Mouse (Mus musculus) lung, adult 18-20 months (tissue): Measurements from ENCODE around the gene Adam21.
A peak's percentile ranks its signal among the peaks of the same experiment; 100 is the strongest.
"Not testable (repeated sequence)": the region's sequence is repeated elsewhere in the genome, so short reads cannot be mapped to it uniquely, and the experiment has no call there.

ENCODE experiments used
- DNase-seq, 2 experiments: peaks; one replicate each; pipeline ENCODE4 v3.0.0; 2022; ENCODE audit warnings: mixed read lengths in 2 of 2

Adam21 gene

DNA sequence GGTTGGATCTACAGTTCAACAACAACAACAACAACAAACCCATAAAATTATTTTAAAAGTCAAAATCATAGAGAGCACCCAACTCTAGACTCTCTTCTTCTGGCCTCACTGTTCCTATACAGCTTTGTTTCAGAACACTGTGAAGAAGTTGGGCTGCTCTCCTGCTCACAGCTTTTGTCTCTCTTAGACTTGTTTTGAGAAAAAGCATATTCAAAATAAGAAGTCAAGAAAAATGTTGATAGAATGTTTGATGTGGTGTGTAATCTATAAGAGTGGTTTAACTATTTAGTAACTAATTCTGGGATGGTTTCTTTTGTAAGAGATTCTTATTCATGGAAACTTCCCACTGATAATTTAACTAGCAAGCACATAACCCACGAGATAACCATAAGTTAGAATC lies at the start of gene Adam21:
Gene Adam21 (minus strand): TSS at position 101 of the 400 bp plus-strand sequence.
- DNase-seq = no peak

DNA sequence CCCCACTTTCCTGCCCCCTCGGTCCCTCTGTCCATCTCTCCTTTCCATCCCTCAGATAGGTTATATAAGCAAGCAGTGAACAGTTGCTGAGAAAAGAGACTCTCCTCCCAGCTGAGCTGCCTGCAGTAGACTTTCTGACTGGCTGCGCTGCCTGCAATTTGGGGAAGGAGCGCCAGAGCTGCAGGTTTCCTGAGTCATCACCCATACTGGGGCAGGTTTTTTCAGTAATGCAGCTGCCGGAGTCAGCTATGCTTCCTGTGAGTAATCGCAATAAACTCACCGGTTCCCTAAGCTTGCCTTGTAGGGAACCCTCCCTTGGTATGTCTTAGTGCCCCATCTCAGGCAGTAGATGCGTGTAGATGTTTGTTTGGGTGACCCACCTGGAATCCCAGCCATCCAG lies 48.7 kb upstream of the Adam21 start:
- DNase-seq = no peak

- no peak for DNase-seq
Measured at GRCm38 (mm10) chr12:81615807-81616206, 47.5 kb upstream of the Adam21 start.

DNA sequence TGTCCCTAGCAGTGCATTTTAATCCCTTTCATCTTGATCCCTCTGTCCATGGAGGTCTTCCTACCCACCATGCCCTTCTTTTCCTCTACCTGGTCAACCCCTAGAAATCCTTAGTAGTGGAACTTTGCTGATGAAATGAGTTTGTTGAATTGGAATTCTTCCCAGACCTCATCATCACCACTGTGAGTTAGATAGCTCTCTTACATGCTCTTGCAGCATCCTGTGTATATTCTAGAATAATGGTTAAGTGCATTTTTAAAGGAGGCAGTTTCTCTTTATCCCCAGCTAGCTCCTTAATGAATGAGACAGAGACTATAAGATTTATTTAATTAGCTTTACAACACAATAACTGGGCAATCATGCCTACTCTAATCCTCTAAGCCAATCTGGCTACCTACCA lies 41.2 kb upstream of the Adam21 start:
- no peak for DNase-seq

GRCm38 (mm10) chr12:81604995-81605784 lies 36.9 kb upstream of the Adam21 start:
- no peak for DNase-seq

DNA sequence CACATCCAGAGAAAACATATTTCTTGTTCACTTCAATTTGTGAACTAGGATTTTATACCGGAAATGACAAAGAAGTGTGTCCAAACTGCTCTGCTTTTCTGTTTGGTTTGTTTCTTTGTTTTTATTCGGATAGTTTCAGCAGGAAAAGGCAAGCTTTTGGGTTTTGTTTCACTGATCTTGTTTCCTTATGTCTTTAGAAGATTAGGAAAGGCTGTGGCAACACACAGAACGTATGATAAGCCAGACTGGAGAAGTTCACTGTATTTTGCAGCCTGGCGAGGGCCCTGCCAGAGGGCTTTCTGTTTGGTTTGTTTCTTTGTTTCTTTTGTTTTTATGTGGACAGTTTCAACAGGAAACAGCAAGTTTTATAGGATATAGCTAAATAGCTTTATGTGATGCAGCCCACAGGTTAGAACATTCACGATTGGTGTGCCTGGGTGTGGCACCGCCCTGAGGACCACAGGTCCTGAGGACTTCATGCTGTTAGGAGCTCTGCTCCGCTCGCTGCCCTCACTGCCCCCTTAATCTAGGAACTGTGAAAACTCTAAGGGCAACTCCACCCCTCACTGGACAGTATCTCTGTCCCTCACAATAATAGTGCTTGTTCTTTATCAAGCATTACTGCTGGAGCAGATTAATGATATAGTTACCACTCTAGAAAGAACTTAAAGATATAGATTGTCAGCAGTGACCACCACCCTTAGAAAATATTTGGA lies 28.4 kb upstream of the Adam21 start:
- no peak for DNase-seq

DNA sequence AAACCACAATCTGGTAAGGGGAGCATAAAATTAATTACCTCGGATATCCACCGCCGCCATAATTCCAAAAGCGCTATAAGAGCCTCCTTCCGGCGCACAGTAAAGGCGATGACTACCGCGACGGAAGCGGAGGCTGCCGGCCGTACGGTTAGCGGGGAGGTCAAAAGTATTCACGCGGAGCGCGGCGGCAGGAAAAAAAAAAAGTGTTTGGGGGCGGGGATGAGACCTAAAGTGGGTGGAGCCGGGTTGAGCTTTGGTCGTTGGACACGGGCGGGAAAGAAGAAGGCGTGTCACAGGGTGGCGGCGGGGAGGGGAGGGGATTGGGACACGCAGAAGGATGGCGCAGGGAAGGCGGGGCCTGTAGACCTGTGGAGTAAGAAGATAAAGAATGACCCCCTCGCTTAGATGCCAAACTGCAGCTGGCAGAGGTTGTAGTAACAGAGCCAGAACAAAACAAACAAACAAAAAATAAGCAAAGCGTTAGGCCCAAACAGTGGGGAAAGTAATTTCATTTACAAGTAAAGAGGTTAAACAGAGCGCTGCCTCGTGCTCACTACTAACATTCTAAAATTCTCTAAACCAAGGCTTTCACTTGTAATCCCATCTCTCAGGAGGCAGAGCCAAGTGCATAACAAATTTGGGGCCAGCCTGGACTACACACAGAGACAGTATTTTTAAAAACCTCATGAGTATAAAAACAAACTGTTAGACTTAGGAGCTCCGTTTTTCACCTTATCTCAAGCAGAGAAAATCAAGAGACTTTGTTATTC lies 26.8 kb upstream of the Adam21 start, which contains the start of gene Med6:
Gene Med6 (minus strand): TSS at position 107 of the 770 bp plus-strand sequence.
- DNase-seq = peak; percentile 95 to 97

- DNase-seq = no peak
Measured at GRCm38 (mm10) chr12:81567931-81568330, 343 bp downstream of the Adam21 start.

DNA sequence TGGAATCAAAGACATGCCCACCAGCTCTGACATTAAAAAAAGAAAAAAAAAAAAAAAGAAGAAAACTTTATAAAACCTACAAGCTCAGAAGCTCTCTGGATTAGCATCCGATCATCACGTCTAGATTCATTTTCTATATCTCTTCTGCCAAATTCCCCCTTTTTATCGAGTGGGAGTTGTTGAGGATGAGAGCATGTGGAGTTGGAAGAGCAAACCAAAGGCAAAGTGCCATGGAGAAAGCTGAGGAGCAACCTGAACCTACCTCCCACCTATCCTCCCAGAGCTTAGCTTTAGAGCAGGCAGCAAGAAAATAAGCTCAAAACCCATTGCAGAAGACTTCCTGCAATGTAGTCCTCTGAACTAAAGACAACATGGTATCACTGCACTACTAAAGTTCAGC lies 4.1 kb downstream of the Adam21 start:
- DNase-seq = no peak

- no peak for DNase-seq
Measured at GRCm38 (mm10) chr12:81549286-81549685, 19.0 kb downstream of the Adam21 start.

DNA sequence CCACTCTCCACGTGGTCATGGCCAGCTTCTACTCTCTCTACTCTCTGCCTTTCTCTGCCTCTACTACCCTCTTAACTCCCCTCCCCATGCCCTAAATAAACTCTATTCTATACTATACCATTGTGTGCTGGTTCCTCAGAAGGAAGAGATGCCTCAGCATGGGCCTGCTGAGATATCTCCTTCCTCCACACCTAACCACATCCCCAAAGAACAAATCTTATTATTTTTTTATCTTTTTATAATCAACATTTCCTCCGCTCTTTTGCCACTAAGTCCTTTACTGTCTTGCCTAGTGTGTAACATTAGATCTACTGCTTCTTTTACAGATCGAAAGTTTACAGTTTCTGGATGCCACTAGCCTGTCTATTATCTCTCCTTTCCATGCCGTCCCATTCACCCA lies 21.1 kb downstream of the Adam21 start:
- DNase-seq = no peak

DNA sequence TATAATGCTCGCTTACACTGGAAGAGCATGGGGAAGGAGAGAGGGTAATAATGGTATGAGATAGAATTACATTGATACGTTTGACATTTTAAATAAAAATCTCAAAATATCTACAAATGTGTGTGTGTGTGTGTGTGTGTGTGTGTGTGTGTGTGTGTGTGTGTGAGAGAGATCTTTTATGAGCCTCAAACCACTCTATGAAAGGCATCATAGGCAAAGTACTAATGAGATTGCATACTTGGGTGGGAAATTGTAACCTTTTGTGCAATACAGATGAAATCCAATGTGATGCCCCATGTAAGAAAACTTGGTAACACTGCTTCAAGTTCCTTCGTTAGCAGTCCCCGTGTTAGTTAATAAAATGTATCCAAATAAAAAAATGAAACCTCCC lies 35.2 kb downstream of the Adam21 start:
- no peak for DNase-seq

DNA sequence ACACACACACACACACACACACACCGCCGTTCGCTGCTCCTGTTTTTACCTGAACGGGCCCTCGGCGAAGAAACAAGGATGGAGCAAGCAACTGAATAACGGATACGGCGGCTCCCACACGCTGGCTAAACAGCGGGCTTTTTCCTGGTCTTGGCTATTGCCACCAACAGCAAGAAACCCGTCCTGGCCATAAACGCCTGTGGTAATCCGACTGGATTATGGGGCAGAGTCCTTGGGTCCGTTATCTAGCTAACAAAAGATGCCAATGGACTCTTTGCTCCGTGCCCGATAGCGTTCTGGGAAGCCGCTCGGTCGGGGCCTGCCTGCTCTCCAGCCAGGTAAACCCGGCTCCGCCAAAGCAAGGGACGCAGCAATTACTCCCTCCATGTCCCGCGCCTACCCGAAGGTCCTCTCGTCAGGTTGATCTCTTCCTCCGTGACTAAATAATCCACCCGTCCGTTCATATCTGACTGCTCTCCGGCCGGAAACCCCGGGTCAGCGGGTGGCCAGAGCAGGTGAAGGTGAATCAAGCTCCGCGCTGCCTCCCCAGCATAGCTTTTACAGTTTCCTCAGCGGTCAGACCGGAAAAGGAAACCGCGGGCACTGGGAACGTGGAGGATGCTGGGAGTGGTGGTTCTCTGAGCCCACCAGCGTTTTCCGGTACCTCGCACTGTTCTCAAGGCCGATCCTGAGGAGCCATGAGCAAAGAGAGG lies 35.8 kb downstream of the Adam21 start, which contains the start of the genes Gm20498 and Synj2bp:
Gene Gm20498 (minus strand): TSS at position 590 of the 713 bp plus-strand sequence.
Gene Synj2bp (minus strand): TSS at position 596 of the 713 bp plus-strand sequence.
- DNase-seq = peak; percentile 84 to 87

- DNase-seq = not testable (repeated sequence)
Measured at GRCm38 (mm10) chr12:81530587-81530986, 37.7 kb downstream of the Adam21 start.
